Mouse (Mus musculus): ENCODE measurements around the gene Gtf2a2. TPM values are rescaled to one million over a fixed set of nuclear protein-coding genes. Genes with fewer than 3 reads are reported as not detected.

The Gtf2a2 gene
- total RNA-seq, 4 experiments from 2014 or later = 50.6 to 58.9 (median 53.5) TPM

GRCm38 (mm10) chr9:70053411-70053810 is 41.1 kb downstream of the Gtf2a2 start:
- DNase-seq (ENCODE audit: low spot score) = no peak

GRCm38 (mm10) chr9:70062012-70062411 is 49.7 kb downstream of the Gtf2a2 start:
- no peak for DNase-seq (ENCODE audit: low spot score)

GRCm38 (mm10) chr9:70067497-70067896 is 55.1 kb downstream of the Gtf2a2 start:
- DNase-seq (ENCODE audit: low spot score) = no peak

- DNase-seq (ENCODE audit: low spot score) = peak; percentile 55
These were observed 57.6 kb downstream of the Gtf2a2 start for GRCm38 (mm10) chr9:70069961-70070435.

GRCm38 (mm10) chr9:70072387-70072786 is 60.0 kb downstream of the Gtf2a2 start:
- no peak for DNase-seq (ENCODE audit: low spot score)

Other genes with a start within 250 kb of the Gtf2a2 start
- 100 to 1,000 TPM in 2 of 4 experiments, 10 to 100 TPM in 2; 89.6 to 104 (median 99.6) TPM for gene Bnip2, start 23.1 kb upstream of the Gtf2a2 start, total RNA-seq (2022)
- gene Gcnt3, start 25.5 kb downstream of the Gtf2a2 start, total RNA-seq (2022) = under 1 TPM in 2 of 4 experiments, not detected in 2; 0.09 to 0.14 TPM
- gene Fam81a, start 130.0 kb downstream of the Gtf2a2 start, total RNA-seq (2022) = 10 to 100 TPM; 34.2 to 49.1 (median 41.7) TPM
- 10 to 100 TPM in 2 of 4 experiments, 1 to 10 TPM in 2; 8.0 to 10.3 (median 9.1) TPM for gene Myo1e, start 194.8 kb downstream of the Gtf2a2 start, total RNA-seq (2022)

Measured in heart, adult 8-10 months (tissue).